Mouse (Mus musculus) bone marrow macrophage, adult 2 months (primary cell): ENCODE results near the gene Ccdc30.

Experiments
- CTCF ChIP-seq: IDR thresholded peaks from 2 replicates; pipeline ENCODE4 v1.5.1; 2012; ENCODE audit warnings: low read depth, mild to moderate bottlenecking, low read length, moderate library complexity
- POLR2A ChIP-seq: IDR thresholded peaks from 2 replicates; pipeline ENCODE4 v1.6.1; 2012; ENCODE audit warnings: mild to moderate bottlenecking, low read depth, low read length, borderline replicate concordance

GRCm38 (mm10) chr4:119359196-119359971, 55.9 kb downstream of the Ccdc30 start:
- TF ChIP-seq CTCF (no peak), POLR2A (no peak)
